Mouse (Mus musculus): ENCODE measurements around the gene Cacna1d.

The Cacna1d gene

GRCm38 (mm10) chr14:30372878-30373277 is 118.4 kb downstream of the Cacna1d start:
- intact Hi-C loops (cut with DNase I) = loop anchor here (5.0 kb wide), 1 partner anchor 236 kb away; no protein-coding TSS in a partner anchor

- intact Hi-C loops (cut with DNase I) = loop anchor here (5.0 kb wide), 1 partner anchor 234 kb away; no protein-coding TSS in a partner anchor
These were observed 120.2 kb downstream of the Cacna1d start for GRCm38 (mm10) chr14:30371070-30371469.

- intact Hi-C loops (cut with DNase I) = no loop called here
These were observed 124.2 kb downstream of the Cacna1d start for GRCm38 (mm10) chr14:30367074-30367473.

GRCm38 (mm10) chr14:30365866-30366265 is 125.4 kb downstream of the Cacna1d start:
- intact Hi-C loops (cut with DNase I) = no loop called here

- intact Hi-C loops (cut with DNase I) = no loop called here
These were observed 127.6 kb downstream of the Cacna1d start for GRCm38 (mm10) chr14:30363487-30364167.

GRCm38 (mm10) chr14:30362370-30362769 is 128.9 kb downstream of the Cacna1d start:
- intact Hi-C loops (cut with DNase I) = no loop called here

GRCm38 (mm10) chr14:30360478-30360877 is 130.8 kb downstream of the Cacna1d start:
- intact Hi-C loops (cut with DNase I) = no loop called here

- intact Hi-C loops (cut with DNase I) = no loop called here
These were observed 131.3 kb downstream of the Cacna1d start for GRCm38 (mm10) chr14:30360004-30360403.

- intact Hi-C loops (cut with DNase I) = no loop called here
These were observed 133.2 kb downstream of the Cacna1d start for GRCm38 (mm10) chr14:30358028-30358427.

GRCm38 (mm10) chr14:30356456-30356855 is 134.8 kb downstream of the Cacna1d start:
- intact Hi-C loops (cut with DNase I) = no loop called here

- intact Hi-C loops (cut with DNase I) = loop anchor here (5.0 kb wide), 1 partner anchor 217 kb away; no protein-coding TSS in a partner anchor
These were observed 136.5 kb downstream of the Cacna1d start for GRCm38 (mm10) chr14:30354761-30355160.

GRCm38 (mm10) chr14:30354127-30354463 is 137.2 kb downstream of the Cacna1d start:
- intact Hi-C loops (cut with DNase I) = loop anchor here (5.0 kb wide), 1 partner anchor 217 kb away; no protein-coding TSS in a partner anchor

- intact Hi-C loops (cut with DNase I) = loop anchor here (5.0 kb wide), 1 partner anchor 216 kb away; no protein-coding TSS in a partner anchor
These were observed 137.7 kb downstream of the Cacna1d start for GRCm38 (mm10) chr14:30353291-30354126.

- intact Hi-C loops (cut with DNase I) = loop anchor here (5.0 kb wide), 1 partner anchor 216 kb away; no protein-coding TSS in a partner anchor
These were observed 138.3 kb downstream of the Cacna1d start for GRCm38 (mm10) chr14:30352951-30353270.

- intact Hi-C loops (cut with DNase I) = loop anchor here (5.0 kb wide), 1 partner anchor 215 kb away; no protein-coding TSS in a partner anchor
These were observed 138.9 kb downstream of the Cacna1d start for GRCm38 (mm10) chr14:30352061-30352950.

GRCm38 (mm10) chr14:30350285-30350684 is 141.0 kb downstream of the Cacna1d start:
- intact Hi-C loops (cut with DNase I) = loop anchor here (5.0 kb wide), 1 partner anchor 213 kb away; no protein-coding TSS in a partner anchor

- intact Hi-C loops (cut with DNase I) = no loop called here
These were observed 146.0 kb downstream of the Cacna1d start for GRCm38 (mm10) chr14:30344948-30345865.

GRCm38 (mm10) chr14:30343740-30344139 is 147.5 kb downstream of the Cacna1d start:
- intact Hi-C loops (cut with DNase I) = no loop called here

GRCm38 (mm10) chr14:30341825-30342590 is 149.2 kb downstream of the Cacna1d start:
- intact Hi-C loops (cut with DNase I) = no loop called here

Measured in adrenal gland (tissue).